Mouse (Mus musculus) retina, embryonic 14.5 days (tissue): Measurements from ENCODE around the gene Slc9a1.

Experiments
- DNase-seq: peaks from one replicate; pipeline ENCODE4 v3.0.0-alpha.2; 2015; ENCODE audit warnings: low spot score

Gene Slc9a1

DNA sequence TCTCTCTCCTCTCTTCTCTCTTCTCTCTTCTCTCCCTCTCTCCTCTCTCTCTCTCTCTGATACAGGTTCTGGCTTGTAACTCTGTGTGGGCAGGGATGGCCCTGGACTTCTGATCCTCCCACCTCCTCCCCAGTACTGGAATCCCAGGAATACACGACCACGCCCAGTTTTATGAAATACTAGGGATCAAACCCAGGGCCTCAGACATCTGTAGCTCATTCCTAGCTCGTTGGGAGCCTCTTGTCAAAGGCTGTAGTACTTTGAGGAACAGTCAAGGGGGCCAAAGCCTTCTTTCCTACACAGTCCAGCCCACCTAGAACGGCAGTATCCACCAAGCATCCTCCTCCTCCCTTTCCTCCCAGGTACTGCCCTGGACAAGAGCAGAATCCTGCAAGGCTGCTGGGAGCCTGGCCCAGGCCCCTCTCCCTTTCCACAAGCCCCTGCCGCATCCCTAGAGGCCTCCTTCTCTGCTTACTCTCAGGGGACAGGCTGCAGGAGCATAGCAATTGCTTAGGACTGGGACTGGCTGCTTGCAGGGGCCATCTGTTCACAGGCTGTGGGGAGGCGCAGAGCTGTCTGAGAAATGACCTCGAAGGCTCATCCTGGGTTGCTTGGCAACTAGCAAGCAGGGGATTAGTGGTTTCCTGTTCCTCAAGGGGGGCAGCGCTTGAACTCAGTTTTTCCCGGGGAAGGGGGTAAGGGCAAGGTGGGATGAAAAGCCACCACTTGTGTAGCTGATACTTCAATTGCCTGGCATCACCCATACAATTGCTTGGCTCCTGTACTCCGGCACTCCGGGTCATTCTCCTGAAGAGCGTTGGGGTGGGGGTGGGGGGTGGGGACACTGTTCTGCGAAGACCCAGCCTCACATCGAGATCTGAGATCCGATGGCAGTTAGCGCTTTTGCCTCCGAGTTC, 70.2 kb downstream of the Slc9a1 start:
- DNase-seq, result peak; percentile 79

DNA sequence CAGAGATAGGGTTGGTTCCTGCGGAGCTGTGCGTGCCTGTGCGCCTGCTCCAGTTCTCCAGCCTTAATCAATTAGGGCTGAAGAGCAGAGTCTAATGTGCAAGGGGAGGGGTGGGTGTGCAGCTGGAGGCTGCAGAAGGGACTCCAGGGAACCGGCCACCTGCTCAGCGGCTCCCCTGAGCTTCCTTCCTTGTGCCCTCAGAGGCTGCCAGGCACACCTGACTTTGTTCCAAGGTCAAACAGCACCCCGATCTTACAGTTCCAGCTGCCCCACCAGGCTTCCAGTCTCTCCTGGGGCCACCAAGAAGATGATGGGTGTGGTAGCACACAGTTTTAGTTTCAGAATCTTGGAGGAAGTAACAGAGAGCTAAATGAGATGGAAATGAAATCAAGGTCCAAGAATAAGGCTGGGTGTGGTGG, 70.9 kb downstream of the Slc9a1 start:
- DNase-seq, result peak; percentile 72

DNA sequence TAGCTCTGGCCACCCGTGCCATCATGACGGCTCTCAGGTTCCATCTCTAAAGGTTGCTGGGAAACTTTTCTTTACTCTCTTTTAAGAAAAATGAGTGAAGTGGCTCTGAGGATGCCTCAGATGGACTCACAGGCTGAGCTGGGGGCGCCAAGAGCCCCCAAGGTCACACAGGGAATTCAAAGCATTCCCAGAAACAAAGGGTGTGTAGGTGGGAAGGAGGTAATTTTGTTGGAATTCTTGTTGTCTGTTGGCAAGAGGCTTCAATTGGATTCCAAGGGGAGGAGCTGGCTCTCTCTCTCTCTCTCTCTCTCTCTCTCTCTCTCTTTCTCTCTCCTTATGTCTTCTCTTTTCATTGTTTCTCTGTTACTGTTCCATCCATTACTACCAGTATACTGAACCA, 72.7 kb downstream of the Slc9a1 start:
- DNase-seq, result no peak

DNA sequence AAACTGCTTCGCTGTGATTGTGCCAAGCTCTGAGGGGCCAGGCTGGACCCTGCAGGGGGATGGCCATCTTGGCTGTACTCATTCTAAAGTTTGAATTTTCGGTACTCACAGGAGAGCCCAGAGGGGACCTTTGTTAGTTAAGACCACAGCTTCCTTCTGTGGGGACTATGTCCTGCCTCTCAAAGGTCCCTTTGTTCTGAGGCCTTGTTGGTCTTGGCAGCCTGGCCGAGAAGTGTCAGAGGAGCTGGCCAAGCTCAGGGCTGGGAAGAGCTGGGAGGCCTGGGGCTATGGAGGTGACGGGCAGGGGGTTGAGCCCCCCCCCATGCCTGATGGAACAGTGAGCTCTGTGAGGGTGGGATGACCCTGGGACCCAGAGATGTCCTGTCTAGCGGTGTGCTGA, 73.6 kb downstream of the Slc9a1 start:
- DNase-seq, result peak; percentile 23

DNA sequence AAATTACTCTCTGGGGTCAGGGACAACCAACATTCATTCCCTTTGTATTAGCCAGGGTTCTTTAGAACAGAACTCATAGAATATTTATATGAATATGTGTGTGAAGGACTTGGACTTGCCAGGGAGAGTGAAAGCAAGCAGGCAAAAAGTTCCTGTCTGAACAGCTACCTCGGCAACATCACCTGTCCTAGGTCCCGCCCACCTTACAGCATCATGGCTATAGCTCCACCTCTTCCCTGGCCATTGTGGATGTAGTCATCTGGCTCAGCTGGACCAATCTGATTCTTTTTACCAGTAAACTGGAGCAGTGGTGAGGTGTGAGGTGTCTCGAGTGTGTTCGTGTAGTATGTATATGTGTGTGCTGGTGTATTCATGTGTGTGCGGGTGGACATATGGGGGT, 76.2 kb downstream of the Slc9a1 start:
- DNase-seq, result no peak

DNA sequence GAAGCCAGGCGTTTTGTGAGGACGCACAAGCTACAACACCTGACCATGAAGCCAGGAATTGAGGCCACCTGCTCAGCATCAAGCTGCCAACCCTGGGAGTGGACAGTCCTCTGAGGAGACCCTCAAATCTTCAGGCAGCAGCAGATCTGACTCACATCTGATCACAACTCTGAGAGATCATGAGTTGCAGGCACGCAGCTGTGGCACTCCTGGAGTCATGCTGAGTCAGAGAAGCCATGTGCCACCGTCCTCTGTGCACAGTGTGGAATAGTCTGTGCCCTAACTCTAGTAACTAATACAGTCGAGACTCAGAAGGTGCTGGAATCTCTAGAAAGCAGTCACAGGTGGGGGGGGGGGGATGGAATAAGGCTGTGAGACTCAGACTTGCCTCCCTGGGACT, 77.9 kb downstream of the Slc9a1 start:
- no peak for DNase-seq

DNA sequence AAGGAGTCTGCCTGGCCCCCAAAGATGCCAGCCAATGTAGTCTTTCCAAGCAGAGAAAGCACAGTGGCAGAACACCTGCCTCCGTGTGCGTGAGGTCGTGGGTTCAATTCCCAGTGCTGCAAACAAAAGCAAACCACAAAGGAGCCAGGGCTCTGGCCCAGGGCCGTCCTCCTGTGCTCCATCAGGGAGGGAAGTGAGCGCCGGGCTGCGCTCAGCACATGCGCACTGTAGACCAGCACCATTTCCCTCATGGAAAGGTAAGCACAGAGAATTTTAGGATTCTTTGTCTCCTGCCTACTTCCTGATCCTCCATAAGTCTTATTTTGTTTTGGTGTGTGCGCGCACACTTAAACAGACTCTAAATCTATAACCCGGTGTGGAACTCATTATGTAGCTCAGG, 78.5 kb downstream of the Slc9a1 start:
- no peak for DNase-seq

DNA sequence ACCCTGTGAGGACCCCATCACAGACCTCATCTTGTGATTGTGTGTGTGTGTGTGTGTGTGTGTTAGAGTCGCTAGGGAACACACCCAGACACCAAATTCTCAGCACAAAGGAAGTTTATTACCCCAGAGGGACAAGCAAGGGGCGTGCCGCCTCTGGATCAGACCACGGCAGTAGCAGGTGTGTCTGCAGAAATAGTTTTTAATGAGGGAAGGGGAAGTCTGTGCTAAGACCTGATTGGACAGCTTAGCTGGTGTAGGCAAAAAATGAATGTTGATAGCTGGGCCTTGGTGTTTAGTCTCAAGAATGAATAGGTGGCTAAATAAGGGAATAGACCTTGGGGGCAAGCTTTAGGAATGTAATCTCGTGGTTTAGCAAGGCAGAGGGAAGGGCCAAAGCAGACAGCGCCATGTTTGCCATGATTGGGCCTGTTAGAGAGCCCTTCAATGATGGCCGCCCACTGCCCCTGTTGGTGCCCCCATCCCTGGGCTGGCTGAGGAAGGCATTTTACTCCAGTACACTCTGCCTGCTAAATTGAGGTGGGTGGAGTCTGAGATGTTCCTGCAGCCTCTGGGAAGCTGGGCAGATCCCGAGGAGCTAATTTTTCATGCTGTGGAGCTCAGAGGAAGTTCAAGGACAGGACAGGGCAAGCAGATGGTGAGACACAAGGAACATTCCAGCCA, 79.3 kb downstream of the Slc9a1 start:
- DNase-seq, result no peak

DNA sequence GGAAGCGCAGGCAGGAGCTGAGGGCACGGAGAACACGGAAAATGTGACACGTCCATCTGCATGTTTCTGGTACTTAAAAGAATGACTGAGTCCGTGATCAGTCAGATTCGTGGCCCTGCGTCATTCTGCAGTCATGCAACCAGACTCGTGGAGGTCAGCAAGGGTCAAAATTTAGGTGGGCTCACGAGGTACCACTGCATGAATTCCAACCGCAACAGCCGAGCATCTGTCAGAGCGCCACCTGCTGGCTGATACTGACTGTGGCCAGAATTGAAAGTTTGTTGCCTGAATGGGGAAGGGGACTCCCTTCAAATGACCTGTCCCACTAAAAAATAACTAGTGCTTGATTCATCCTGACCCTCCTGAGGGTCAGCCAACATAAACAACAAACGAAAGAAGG, 80.2 kb downstream of the Slc9a1 start:
- DNase-seq, result peak; percentile 81

DNA sequence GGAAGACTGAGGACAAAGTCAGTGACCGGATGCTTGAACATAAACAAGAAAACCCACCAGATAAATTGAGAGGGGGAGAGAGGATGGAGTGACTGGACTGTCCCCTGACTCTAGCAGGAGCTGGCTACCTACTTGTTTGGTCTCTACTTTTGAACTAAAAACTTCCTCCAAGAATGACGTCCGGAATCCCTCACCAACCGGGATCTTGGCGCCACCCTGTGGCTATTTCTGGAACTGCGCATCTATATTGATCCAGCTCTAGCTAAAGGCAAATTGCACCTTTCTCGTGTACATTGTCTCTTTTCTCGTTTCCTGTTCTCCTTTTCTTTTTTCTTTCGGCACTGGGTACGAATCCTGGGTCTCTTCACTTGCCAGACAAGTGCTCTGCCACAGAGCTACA, 82.0 kb downstream of the Slc9a1 start:
- peak; percentile 95 for DNase-seq

DNA sequence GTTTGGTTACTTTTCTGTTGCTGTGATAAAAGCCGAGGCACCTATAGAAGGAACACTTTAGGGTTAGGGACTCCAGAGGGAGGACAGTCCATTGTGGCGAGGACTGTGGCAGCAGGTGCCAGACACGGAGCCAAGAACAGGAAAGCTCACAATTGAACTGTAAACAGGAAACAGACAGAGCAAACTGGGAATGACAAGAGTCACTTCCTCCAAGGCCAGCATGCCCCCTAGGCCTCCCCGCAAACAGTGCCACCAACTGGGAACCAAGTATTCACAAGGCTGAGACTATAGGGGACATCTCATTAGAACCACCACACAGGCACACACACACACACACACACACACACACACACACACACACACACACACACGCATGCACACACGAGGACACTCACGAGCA, 82.9 kb downstream of the Slc9a1 start:
- no peak for DNase-seq

DNA sequence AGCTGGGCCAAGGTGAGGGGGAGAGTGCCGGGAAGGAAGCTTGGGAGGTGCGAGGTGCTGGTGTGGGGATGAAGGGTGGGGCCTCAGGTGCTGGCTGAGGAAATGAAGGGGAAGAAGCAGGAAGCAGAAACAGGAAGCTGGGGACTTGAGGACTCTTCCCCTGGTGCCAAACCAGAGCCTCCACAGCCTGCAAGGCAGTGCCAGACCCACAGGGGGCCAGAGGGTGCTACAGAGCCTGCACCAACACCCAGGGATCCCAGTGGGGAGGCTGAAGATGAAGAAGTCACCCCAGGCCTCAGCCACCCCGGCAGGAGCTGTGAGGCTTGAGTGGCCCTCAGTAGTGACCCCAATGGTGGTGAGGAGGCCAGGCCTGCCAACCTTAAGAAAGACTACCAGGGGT, 88.5 kb downstream of the Slc9a1 start:
- no peak for DNase-seq

DNA sequence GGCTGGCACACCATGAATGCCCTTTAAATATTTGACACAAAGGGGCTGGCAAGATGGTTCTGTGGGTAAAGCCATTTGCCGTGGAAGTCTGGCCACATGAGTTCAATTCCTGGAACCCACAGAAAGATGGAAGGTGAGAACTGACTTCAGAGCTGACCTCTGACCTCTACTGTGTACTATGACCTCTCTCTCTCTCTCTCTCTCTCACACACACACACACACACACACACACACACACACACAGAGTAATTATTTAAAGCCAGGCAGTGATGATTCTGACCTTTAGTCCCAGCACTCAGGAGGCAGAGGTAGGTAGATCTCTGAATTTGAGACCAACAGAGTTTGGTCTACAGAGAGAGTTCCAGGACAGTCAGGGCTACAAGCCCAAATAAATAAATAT, 90.5 kb downstream of the Slc9a1 start:
- DNase-seq, result no peak

DNA sequence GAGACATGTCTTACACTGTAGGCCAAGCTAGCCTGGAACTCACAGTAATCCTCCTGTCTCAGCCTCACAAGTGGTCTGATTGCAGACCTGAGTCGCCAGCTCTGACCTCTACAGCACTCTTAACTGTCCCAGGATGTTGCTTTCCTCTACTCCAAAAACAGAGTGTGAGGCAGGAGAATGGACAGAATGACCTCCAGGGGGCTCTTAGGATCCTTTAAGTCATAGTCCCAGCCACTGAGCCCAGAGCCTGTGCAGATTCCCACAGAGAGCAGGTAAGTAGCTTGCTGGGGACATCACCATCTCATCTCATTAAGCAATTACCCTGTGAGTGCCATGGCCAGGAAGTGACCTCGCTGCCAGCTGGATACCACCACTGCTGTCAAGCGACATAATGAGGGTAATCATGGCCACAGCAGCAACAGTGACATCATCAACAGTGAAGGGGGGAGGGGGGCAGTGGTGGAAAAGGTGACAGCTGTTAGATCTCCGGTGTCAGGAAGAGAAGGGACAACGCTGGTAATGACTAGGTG, 91.4 kb downstream of the Slc9a1 start:
- peak; percentile 71 for DNase-seq

DNA sequence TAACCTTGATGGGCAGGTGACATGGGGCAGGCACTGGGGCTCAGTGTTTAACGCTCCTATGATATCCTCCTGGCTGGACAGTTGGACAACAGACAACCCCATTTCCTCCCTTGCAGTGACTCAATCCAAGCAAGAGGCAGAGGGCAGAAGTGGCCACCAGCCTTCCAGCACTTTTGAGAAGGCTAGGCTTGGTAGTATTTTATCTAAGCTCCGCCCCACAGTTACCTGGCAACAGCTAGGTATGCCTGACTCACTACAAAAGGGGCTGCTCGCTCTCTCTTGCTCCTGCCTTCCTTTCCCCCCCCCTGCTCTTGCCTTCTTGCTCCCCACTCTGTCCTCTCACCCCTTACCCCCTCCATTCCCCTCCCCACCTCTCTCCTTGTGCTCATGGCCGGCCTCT, 91.9 kb downstream of the Slc9a1 start:
- DNase-seq, result no peak

DNA sequence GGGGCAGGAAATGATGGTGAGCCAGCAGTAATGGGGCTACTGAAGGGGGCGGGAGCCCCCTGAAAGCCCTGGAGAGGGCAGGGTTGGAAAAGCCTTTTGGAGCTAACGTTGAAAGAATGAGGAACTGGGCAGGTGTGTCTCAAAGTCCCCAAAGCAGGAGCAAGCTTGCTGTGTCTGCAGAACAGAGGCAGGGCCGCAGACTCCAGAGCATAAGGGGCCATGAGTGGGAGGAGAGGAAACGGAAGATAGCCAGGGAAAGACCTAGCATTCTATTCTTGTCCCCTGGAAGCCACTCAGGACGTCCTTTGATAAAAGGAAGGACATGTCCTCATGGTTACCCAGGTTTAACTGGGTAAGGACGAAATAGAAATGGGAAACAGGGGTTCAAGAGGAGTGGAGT, 93.7 kb downstream of the Slc9a1 start:
- no peak for DNase-seq

DNA sequence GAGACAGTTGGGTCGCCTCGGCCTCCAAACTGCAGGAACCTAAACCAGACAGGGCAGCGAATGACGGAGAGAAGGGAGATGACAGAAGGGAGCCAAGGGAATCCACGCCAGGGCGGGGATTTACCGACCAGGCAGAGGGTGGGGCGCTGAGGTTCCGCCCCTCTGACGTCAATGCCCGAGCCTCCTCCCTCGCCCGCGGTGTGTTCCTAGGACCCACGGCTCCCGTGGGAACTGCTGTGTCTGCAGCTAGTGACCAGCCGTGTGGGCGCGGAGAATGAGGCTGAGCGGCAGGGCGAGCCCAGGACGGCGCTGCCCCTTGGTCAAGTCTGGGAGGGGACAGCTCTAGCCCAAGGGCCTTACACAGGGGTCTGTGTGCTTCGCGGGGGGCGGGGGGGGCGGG, 98.6 kb downstream of the Slc9a1 start:
- peak; percentile 91 for DNase-seq

DNA sequence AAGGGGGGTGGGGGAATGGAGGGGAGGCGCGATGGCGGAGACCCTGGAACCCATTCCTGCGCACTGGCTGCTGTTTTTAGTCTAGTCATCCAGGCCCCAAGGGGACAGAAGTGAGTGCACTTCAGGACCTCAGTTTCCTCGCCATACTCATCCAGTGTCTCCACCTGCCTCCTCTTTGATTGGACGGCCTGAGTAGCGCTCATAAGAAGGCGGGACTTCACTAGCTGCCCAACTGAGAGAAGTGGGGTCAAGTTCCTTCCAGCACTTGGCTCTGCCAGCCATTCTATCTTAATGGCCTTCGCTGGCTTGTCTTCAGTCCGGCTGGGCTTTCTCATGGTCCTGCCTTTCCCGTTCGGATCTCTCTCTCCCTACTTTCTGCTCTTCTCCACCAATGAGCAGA, 99.6 kb downstream of the Slc9a1 start:
- peak; percentile 40 for DNase-seq

DNA sequence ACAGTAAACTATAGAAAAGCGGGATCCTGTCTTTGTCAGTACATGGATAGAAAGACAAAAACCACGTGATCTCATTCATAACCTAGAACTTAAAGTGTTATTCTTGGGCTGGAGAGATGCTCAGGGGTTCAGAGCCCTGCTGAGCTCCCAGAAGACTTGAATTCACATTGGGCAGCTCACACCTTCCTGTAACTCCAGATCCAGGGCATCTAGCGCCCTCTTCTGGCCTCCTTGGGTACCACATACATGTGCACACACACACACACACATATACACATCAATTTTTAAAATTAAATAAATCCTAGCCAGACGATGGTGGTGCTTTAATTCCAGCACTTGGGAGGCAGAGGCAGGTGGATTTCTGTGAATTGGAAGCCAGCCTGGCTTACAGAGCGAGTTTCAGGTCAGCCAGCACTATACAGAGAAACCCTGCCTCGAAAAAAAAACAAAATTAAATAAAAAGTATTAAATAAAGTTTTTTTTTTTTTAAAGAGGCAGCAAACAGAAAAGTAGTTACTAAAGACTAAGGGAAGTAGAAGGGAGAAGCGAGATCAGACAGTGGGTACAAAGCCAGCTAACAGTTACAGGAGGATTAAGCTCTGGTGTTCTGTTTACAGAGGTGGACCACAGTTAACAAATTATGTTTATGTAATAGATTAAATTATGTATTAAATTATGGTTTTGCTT, 101.8 kb downstream of the Slc9a1 start:
- DNase-seq, result no peak
